Mouse (Mus musculus) liver (tissue): ENCODE measurements around the gene Tmem151a.

Experiments
- DNase-seq: peaks from one replicate; pipeline ENCODE4 v3.0.0-alpha.2; 2020; ENCODE audit warnings: mixed read lengths

Tmem151a gene

GRCm38 (mm10) chr19:5040862-5041523 lies 44.3 kb downstream of the Tmem151a start, which contains the start of gene Brms1:
Gene Brms1 (plus strand): TSS chr19:5041354.
- DNase-seq = peak; percentile 87

- DNase-seq = no peak
These were observed 45.8 kb downstream of the Tmem151a start for GRCm38 (mm10) chr19:5039301-5040114.

GRCm38 (mm10) chr19:5038709-5039156 lies 46.6 kb downstream of the Tmem151a start, which contains the start of the genes B4gat1 and AC124502.3:
Gene B4gat1 (plus strand): TSS chr19:5038826.
Gene AC124502.3 (plus strand): TSS chr19:5038891.
- DNase-seq = peak; percentile 88

DNA sequence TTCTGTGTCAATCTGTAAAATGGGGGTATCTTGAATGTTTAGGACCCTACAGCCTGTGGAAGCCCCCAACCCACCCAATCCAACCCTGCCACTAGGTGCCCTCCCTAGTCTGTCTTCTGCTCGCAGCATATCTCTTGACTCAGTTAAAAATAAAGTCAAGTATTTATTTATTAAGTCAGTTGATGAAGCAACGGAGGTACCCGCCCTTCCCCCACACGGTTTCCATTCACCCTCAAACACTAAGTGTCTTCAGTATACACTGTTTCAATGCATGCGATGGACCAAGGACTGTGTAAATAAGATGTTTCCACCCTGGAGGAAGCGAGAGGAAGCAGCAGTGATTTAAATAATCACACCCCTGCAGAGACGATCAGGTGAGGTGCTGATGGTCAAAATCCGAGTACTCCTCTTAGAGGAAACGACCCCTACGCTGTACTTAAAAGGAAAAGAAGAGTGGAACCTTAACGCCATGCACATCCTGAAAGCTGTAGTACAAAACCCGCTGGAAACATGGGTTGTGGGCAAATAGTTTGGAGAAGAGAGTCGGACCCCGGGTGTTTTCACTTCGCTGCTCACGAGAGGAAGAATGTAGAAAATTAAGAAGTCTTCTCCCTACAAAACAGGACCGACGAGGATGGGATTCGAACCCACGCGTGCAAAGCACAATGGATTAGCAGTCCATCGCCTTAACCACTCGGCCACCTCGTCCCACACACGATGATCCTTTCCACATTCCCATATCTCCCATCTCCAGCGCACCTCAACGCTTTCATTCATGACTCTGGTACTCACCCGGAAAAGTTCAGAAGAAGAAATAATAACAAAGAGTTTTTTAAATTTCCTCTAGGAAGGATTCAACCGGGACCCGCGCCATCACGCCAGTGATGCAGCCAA lies 47.4 kb downstream of the Tmem151a start:
- DNase-seq = peak; percentile 84

DNA sequence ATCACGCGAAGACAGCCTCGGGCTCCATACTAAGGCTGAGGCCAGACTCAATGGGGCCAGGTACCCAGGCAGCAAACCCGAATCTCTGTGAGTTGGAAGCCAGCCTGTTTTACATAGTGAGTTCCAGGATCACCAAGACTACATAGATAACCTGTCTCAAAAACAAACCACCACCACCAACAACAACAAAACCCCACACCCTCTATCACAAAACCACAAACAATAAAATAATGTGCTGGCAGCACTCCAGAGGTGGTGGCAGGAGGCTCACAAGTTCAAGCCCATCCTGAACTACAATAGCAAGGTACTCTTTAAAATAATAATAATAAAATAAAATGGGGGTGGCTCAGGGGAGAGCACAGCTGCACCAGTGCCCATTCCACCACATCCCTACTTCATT lies 48.8 kb downstream of the Tmem151a start:
- DNase-seq = no peak

- DNase-seq = no peak
These were observed 52.6 kb downstream of the Tmem151a start for GRCm38 (mm10) chr19:5032686-5033085.

- DNase-seq = no peak
These were observed 59.2 kb downstream of the Tmem151a start for GRCm38 (mm10) chr19:5026111-5026510.

- peak; percentile 90 for DNase-seq
These were observed 61.5 kb downstream of the Tmem151a start, which contains the start of gene Slc29a2 for GRCm38 (mm10) chr19:5023621-5024479. Gene Slc29a2 (plus strand): TSS chr19:5023860.

- DNase-seq = no peak
These were observed 63.9 kb downstream of the Tmem151a start for GRCm38 (mm10) chr19:5021416-5021815.
